Mouse (Mus musculus) myocyte (in vitro differentiated cells): ENCODE data around the gene Prdm1. TPM values are rescaled to one million over a fixed set of nuclear protein-coding genes. Genes with fewer than 3 reads are reported as not detected.
A peak's percentile ranks its signal among the peaks of the same experiment; 100 is the strongest.

Source experiments
- H3K27me3 ChIP-seq: one replicate; pipeline ENCODE4 v1.6.1; 2011; ENCODE audit not compliant: control insufficient read depth, insufficient read depth, insufficient read length
- H3K36me3 ChIP-seq: one replicate; pipeline ENCODE4 v1.6.1; 2011; ENCODE audit not compliant: control insufficient read depth, insufficient read depth
- H3K4me2 ChIP-seq: one replicate; pipeline ENCODE4 v1.6.1; 2011; ENCODE audit warnings: low read depth, control low read depth
- H3K4me3 ChIP-seq: one replicate; pipeline ENCODE4 v1.5.1; 2011; ENCODE audit warnings: mild to moderate bottlenecking, control low read depth, moderate library complexity
- H3K79me2 ChIP-seq: one replicate; pipeline ENCODE4 v1.6.1; 2011; ENCODE audit not compliant: control insufficient read depth, insufficient read depth
- H3ac ChIP-seq: one replicate; pipeline ENCODE4 v1.6.1; 2011; ENCODE audit not compliant: control insufficient read depth, insufficient read length
- CEBPB ChIP-seq: IDR thresholded peaks from 2 replicates; pipeline ENCODE4 v1.6.1; 2011; ENCODE audit warnings: mild to moderate bottlenecking, moderate library complexity; ENCODE audit not compliant: poor library complexity, insufficient read depth, severe bottlenecking
- E2F4 ChIP-seq: IDR thresholded peaks from one replicate; pipeline ENCODE4 v1.6.1; 2011; ENCODE audit warnings: mild to moderate bottlenecking, control low read depth, moderate library complexity; ENCODE audit not compliant: insufficient read depth
- MAX ChIP-seq: IDR thresholded peaks from one replicate; pipeline ENCODE4 v1.6.1; 2011; ENCODE audit warnings: low read depth, mild to moderate bottlenecking, control low read depth
- MYOD1 ChIP-seq, 3 experiments: IDR thresholded peaks; one replicate each; pipeline ENCODE4 v1.6.1; 2011; ENCODE audit warnings: control low read depth in 2 of 3, low read depth in 2 of 3, mild to moderate bottlenecking in 2 of 3, moderate library complexity in 1 of 3; ENCODE audit not compliant: insufficient read length in 2 of 3, control insufficient read depth in 1 of 3
- MYOG ChIP-seq, 3 experiments: IDR thresholded peaks; one replicate each; pipeline ENCODE4 v1.6.1; 2011; ENCODE audit warnings: control low read depth in 2 of 3, low read depth in 2 of 3, mild to moderate bottlenecking in 2 of 3; ENCODE audit not compliant: insufficient read length in 2 of 3, control insufficient read depth in 1 of 3, insufficient read depth in 1 of 3
- POLR2A ChIP-seq: IDR thresholded peaks from one replicate; pipeline ENCODE4 v1.6.1; 2011; ENCODE audit warnings: low read depth, mild to moderate bottlenecking, control low read depth, moderate library complexity; ENCODE audit not compliant: insufficient read length
- POLR2AphosphoS2 ChIP-seq: IDR thresholded peaks from one replicate; pipeline ENCODE4 v1.6.1; 2011; ENCODE audit warnings: low read depth, control low read depth; ENCODE audit not compliant: insufficient read length
- REST ChIP-seq: IDR thresholded peaks from one replicate; pipeline ENCODE4 v1.6.1; 2011; ENCODE audit warnings: mild to moderate bottlenecking, control low read depth, moderate library complexity; ENCODE audit not compliant: insufficient read depth, insufficient read length
- SRF ChIP-seq: IDR thresholded peaks from one replicate; pipeline ENCODE4 v1.6.1; 2011; ENCODE audit warnings: low read depth; ENCODE audit not compliant: control insufficient read depth, insufficient read length
- TCF12 ChIP-seq: IDR thresholded peaks from one replicate; pipeline ENCODE4 v1.6.1; 2011; ENCODE audit warnings: mild to moderate bottlenecking, control low read depth; ENCODE audit not compliant: poor library complexity, insufficient read depth, severe bottlenecking
- TCF3 ChIP-seq: IDR thresholded peaks from one replicate; pipeline ENCODE4 v1.6.1; 2011; ENCODE audit warnings: low read depth, control low read depth; ENCODE audit not compliant: insufficient read length
- USF1 ChIP-seq: IDR thresholded peaks from one replicate; pipeline ENCODE4 v1.6.1; 2011; ENCODE audit warnings: low read depth, mild to moderate bottlenecking, control low read depth, moderate library complexity
- polyA plus RNA-seq: library from polyadenylated mRNA; unstranded; fragments of >200 nt; fragmentation: generic; extraction: Trizol; gene quantifications from one replicate; pipeline ENCODE4 v1.2.1, GENCODE M21; 2012; ENCODE audit warnings: missing spikeins

Gene Prdm1
- polyA plus RNA-seq, 1 experiment: 0.28 TPM

DNA sequence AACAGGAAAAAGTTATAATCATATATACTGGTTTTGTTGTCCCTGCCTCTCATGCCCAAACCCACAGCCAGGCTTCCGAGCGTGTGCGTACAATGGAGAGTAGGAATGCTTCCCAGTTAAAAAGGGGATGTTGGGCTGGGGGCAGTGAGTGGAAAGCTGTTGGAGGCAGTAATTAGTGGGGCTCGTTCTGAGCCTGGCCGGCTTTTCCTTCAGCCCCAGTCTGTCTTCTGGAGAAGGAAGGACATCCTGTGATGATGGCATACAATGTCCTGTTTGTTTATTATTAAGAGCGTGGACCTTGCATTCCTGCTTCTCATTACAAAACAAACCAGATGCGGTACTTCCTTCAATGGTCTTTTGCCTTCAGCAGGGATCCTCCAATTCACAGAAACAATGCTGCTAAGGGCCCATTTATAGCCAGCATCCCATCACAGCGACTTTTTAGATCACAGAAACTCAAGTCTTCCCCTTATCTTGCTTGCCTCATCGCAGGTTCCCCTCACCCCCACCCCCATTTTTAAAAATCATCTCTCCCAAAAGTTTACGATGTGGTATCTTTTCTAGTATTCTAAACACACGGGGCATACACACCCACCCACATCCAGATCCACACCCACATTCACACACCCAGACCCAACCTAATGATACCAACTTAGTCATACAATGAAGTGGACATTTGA is 68.8 kb downstream of the Prdm1 start:
- H3K4me2 ChIP-seq: peak overlapping the region; percentile 89
- TF ChIP-seq MAX: no peak
- no peaks in the 10 kb centered on the region for H3K27me3 ChIP-seq
- H3K4me3 ChIP-seq: peak overlapping the region; percentile 24
- H3K79me2 ChIP-seq: no peaks in the 10 kb centered on the region
- no peak overlapping the region for H3ac ChIP-seq
- no peaks in the 10 kb centered on the region for H3K36me3 ChIP-seq

DNA sequence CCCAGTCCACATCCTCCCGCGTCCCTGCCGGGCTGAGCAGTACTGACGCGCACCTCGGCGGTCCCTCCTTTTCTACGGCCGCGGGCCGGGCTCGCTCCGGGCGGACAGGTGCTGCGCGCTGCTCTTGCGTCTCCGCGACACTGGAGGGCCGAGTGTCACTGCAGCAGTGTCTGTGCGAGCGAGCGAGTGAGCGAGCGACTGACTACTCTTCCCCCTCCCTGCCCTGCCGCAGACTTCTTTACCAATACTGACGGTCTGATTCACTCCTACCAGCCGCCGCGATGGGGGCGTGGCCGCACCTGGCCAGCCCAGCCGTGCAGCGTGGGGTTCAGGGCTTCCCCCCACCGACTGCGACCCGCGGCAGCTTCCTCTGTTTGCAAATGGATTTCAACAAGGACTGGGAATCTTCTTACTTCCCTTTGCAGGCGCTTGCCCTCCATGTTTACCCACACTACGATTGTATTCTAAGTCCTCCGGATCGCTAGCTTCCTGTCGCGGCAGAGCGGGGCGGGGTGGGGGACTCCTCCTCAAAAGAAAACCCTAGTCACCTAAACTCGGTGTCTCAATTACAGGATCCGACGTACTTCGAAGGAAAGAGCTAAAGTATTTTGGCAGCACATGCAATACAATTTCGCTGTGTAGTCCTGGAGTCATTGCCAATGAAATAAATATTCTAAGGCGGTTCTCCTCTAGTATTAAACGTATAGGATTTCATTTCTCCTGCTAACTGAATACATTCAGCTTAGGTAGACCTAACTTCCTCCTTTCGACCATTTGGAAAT is 69.6 kb downstream of the Prdm1 start:
- Histone ChIP-seq H3K79me2 (no peaks in the 10 kb centered on the region), H3K4me2 (peak overlapping the region; percentile 89), H3ac (no peak overlapping the region), H3K27me3 (no peaks in the 10 kb centered on the region), H3K36me3 (no peaks in the 10 kb centered on the region), H3K4me3 (peak overlapping the region; percentile 24)
- TF ChIP-seq SRF (no peak), MYOG (IDR thresholded peaks at IDR 0.05; ENCODE audit: control insufficient read depth in 1 of 3, insufficient read depth in 1 of 3, insufficient read length in 2 of 3, low read depth in 2 of 3) (peak in 2 of 3 experiments; percentile 7 to 67), MYOD1 (IDR thresholded peaks at IDR 0.05; ENCODE audit: control insufficient read depth in 1 of 3, insufficient read length in 2 of 3, low read depth in 2 of 3) (peak in 2 of 3 experiments; percentile 30 to 63)

DNA sequence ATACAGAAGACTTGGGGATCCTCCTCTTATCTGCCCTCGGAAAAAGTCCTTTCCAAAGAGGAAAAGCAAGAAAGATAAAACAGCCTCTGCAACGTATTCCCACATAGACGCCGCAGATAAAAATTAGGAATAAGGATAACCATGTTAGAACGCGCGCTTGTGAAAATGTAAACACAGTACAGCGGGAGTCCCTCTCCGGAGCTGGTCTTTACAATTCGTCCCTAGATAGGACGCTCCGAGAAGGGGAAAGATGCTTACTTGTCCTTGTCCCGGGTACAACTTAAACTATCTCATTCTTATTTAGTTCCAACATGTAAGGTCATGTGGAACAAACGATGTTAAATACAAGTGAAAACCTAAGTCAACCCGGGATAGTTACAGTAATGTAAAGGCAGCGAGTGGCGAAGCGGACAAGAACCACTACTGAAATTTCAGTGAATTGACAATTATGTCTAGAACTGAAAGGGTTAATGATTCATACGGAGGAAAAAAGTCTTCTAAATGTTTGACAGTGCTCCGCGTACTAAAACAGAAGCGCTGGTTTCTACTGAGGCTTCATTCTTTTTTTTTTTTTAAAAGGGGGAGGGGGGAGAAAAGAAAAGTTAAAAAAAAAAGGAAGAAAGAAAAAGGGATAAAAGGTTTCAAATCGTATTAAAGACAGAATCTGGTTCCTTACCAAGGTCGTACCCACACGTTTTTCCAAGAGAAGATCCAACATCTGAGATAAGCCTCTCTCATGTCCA is 70.3 kb downstream of the Prdm1 start:
- TF ChIP-seq TCF12 (no peak), POLR2AphosphoS2 (no peak), MYOD1 (IDR thresholded peaks at IDR 0.05; ENCODE audit: control insufficient read depth in 1 of 3, insufficient read length in 2 of 3, low read depth in 2 of 3) (no peak), E2F4 (no peak), MYOG (IDR thresholded peaks at IDR 0.05; ENCODE audit: control insufficient read depth in 1 of 3, insufficient read depth in 1 of 3, insufficient read length in 2 of 3, low read depth in 2 of 3) (no peak), USF1 (no peak), CEBPB (no peak), MAX (no peak), TCF3 (no peak), SRF (no peak), REST (no peak), POLR2A (no peak)
- Histone ChIP-seq H3K36me3 (no peaks in the 10 kb centered on the region), H3K27me3 (no peaks in the 10 kb centered on the region), H3K4me2 (peak overlapping the region; percentile 89), H3K4me3 (peak overlapping the region; percentile 24), H3ac (no peak overlapping the region), H3K79me2 (no peaks in the 10 kb centered on the region)

DNA sequence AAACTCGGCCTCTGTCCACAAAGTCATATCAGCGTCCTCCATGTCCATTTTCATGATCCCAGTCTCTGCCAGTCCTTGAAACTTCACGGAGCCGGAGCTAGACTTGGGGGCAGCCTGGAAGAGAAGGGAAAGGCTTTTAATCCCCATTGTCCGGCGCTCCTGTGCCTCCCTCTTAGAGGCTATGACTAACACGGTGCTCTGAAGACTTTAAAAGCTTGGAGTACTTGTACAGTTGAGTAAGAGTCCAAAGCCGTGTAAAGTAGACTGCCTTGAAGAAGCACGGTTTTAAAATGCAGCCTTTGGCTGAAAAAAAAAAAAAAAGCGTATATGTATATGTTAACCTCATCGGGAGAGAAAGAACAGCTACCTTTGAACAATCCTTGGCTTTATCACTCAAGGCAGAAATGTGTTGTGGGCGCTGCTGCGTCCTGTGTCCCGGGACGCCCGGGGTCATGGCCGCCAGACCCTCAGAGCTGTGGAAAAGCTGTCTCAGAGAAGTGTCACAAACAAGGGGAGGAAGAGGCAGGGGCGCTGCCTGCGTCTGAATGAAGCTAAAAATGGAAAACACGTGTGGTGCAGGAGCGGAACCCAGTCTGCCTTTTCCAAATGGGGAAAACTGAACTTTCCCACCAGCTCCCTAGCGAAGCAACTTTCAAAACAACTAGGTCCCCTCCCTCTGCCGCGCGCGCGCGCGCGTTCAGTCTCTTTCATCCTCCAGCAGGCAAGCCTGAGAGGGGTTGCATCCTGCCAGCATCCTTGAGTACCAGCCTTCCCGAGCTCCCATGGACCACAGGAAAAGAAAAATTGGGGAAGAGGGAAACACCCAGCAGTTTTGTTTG is 71.3 kb downstream of the Prdm1 start:
- H3K4me2 ChIP-seq: peak overlapping the region; percentile 89
- TF ChIP-seq MYOD1 (IDR thresholded peaks at IDR 0.05; ENCODE audit: control insufficient read depth in 1 of 3, insufficient read length in 2 of 3, low read depth in 2 of 3): no peak
- TF ChIP-seq MAX: no peak
- no peak for TF ChIP-seq POLR2AphosphoS2
- no peak for TF ChIP-seq CEBPB
- no peak for TF ChIP-seq E2F4
- no peak for TF ChIP-seq TCF3
- TF ChIP-seq REST: no peak
- TF ChIP-seq MYOG (IDR thresholded peaks at IDR 0.05; ENCODE audit: control insufficient read depth in 1 of 3, insufficient read depth in 1 of 3, insufficient read length in 2 of 3, low read depth in 2 of 3): no peak
- TF ChIP-seq POLR2A: no peak
- no peak for TF ChIP-seq SRF
- no peak for TF ChIP-seq USF1
- H3K36me3 ChIP-seq: no peaks in the 10 kb centered on the region
- no peak overlapping the region for H3ac ChIP-seq
- no peaks in the 10 kb centered on the region for H3K79me2 ChIP-seq
- no peaks in the 10 kb centered on the region for H3K27me3 ChIP-seq
- H3K4me3 ChIP-seq: peak overlapping the region; percentile 24
